8 mouse cellular contexts compared by ENCODE assay signal in genomic region chr1:131527281-131528080, GRCm38 (mm10). TPM values are rescaled to one million over a fixed set of nuclear protein-coding genes. Genes with fewer than 3 reads are reported as not detected.
DNase-seq lines count a peak whose midpoint lies in the region; ATAC-seq and TF ChIP-seq lines count a peak whose summit lies in the region.

TSS of gene Srgap2 (minus strand) at chr1:131527352.
TSS of gene Fam72a (plus strand) at chr1:131527903.

- no peak for TF ChIP-seq CTCF in kidney, adult 2 months (conservative IDR thresholded peaks at IDR 0.05; ENCODE audit: insufficient read depth, insufficient read length, low read depth, low read length)
- TF ChIP-seq CTCF in spleen, adult 2 months (IDR thresholded peaks at IDR 0.05; ENCODE audit: extremely low read depth, insufficient read depth, insufficient read length, insufficient replicate concordance): no peak

- peak; percentile 96 for DNase-seq in 3134 (ENCODE audit: extremely low read depth, insufficient read length, low spot score)
- peak; percentile 96 to 97 for DNase-seq in adrenal gland, postnatal 36 days
- peak; percentile 99 to 100 for DNase-seq in heart, adult 18-20 months
- peak; percentile 100 for DNase-seq in kidney, adult 2 months
- peak; percentile 95 to 100 for DNase-seq in spleen, adult 2 months (ENCODE audit: low read depth in 1 of 2, low spot score in 2 of 2)

- no peaks in the 10 kb centered on the region for H3K9me3 ChIP-seq in embryonic facial prominence, embryonic 13.5 days
- no peaks in the 10 kb centered on the region for H3K9me3 ChIP-seq in limb, embryonic 12.5 days
- no peaks in the 10 kb centered on the region for H3K9me3 ChIP-seq in midbrain, embryonic 15.5 days

- H3K4me2 ChIP-seq in embryonic facial prominence, embryonic 13.5 days: peak within 1 kb of the TSS; percentile 91
- peak within 1 kb of the TSS; percentile 97 for H3K4me2 ChIP-seq in limb, embryonic 12.5 days
- H3K4me2 ChIP-seq in midbrain, embryonic 15.5 days: peak within 1 kb of the TSS; percentile 90

- peak; percentile 97 for TF ChIP-seq POLR2A in kidney, adult 2 months (IDR thresholded peaks at IDR 0.05; ENCODE audit: low read depth, low read length)
- TF ChIP-seq POLR2A in spleen, adult 2 months (IDR thresholded peaks at IDR 0.05; ENCODE audit: low read depth, low read length): peak; percentile 95

- no peaks in the 10 kb centered on the region for H3K27me3 ChIP-seq in embryonic facial prominence, embryonic 13.5 days
- H3K27me3 ChIP-seq in kidney, adult 2 months (replicated peaks; ENCODE audit: control insufficient read depth, insufficient read depth, low read length): no peaks in the 10 kb centered on the region
- no peaks in the 10 kb centered on the region for H3K27me3 ChIP-seq in limb, embryonic 12.5 days
- H3K27me3 ChIP-seq in midbrain, embryonic 15.5 days (replicated peaks): no peaks in the 10 kb centered on the region
- no peaks in the 10 kb centered on the region for H3K27me3 ChIP-seq in spleen, adult 2 months (ENCODE audit: control insufficient read depth, insufficient read depth, low read length)

- peak within 1 kb of the TSS; percentile 73 for H3K4me3 ChIP-seq in embryonic facial prominence, embryonic 13.5 days
- H3K4me3 ChIP-seq in kidney, adult 2 months (ENCODE audit: insufficient read depth, low read depth, low read length): peak within 1 kb of the TSS; percentile 85
- peak within 1 kb of the TSS; percentile 82 for H3K4me3 ChIP-seq in limb, embryonic 12.5 days (replicated peaks)
- peak within 1 kb of the TSS; percentile 68 for H3K4me3 ChIP-seq in midbrain, embryonic 15.5 days
- H3K4me3 ChIP-seq in spleen, adult 2 months (ENCODE audit: extremely low read depth, insufficient read depth, insufficient read length): peak within 1 kb of the TSS; percentile 90

- ATAC-seq in embryonic facial prominence, embryonic 13.5 days (ENCODE audit: insufficient number of reproducible peaks, insufficient read depth, low FRiP score, low TSS enrichment, low read depth): peak; percentile 99
- peak; percentile 98 for ATAC-seq in limb, embryonic 12.5 days (ENCODE audit: insufficient number of reproducible peaks, insufficient read depth, low FRiP score, low TSS enrichment, low read depth)
- ATAC-seq in midbrain, embryonic 15.5 days (replicated peaks): peak; percentile 98

- H3K27ac ChIP-seq in embryonic facial prominence, embryonic 13.5 days: peak within 1 kb of the TSS; percentile 97
- peak within 1 kb of the TSS; percentile 86 for H3K27ac ChIP-seq in kidney, adult 2 months (ENCODE audit: insufficient read depth, low read depth, low read length)
- H3K27ac ChIP-seq in limb, embryonic 12.5 days: peak within 1 kb of the TSS; percentile 96
- peak within 1 kb of the TSS; percentile 91 for H3K27ac ChIP-seq in midbrain, embryonic 15.5 days
- peak within 1 kb of the TSS; percentile 91 for H3K27ac ChIP-seq in spleen, adult 2 months (ENCODE audit: insufficient read depth, low read length)

- no peaks in the 10 kb centered on the region for H3K36me3 ChIP-seq in embryonic facial prominence, embryonic 13.5 days
- H3K36me3 ChIP-seq in kidney, adult 2 months (ENCODE audit: control insufficient read depth, insufficient read depth, low read length): no peaks in the 10 kb centered on the region
- H3K36me3 ChIP-seq in limb, embryonic 12.5 days: no peaks in the 10 kb centered on the region
- no peaks in the 10 kb centered on the region for H3K36me3 ChIP-seq in midbrain, embryonic 15.5 days (replicated peaks)
- H3K36me3 ChIP-seq in spleen, adult 2 months (ENCODE audit: control insufficient read depth, insufficient read depth, low read length): no peaks in the 10 kb centered on the region

- H3K9ac ChIP-seq in embryonic facial prominence, embryonic 13.5 days: peak within 1 kb of the TSS; percentile 88
- peak within 1 kb of the TSS; percentile 84 for H3K9ac ChIP-seq in limb, embryonic 12.5 days (replicated peaks)
- peak within 1 kb of the TSS; percentile 76 for H3K9ac ChIP-seq in midbrain, embryonic 15.5 days

- H3K4me1 ChIP-seq in embryonic facial prominence, embryonic 13.5 days: peaks cover 45% of the 10 kb centered on the region
- H3K4me1 ChIP-seq in kidney, adult 2 months (ENCODE audit: control insufficient read depth, insufficient read depth, low read length): peaks cover 10% of the 10 kb centered on the region
- peaks cover 47% of the 10 kb centered on the region for H3K4me1 ChIP-seq in limb, embryonic 12.5 days (replicated peaks)
- H3K4me1 ChIP-seq in midbrain, embryonic 15.5 days: peaks cover 29% of the 10 kb centered on the region
- H3K4me1 ChIP-seq in spleen, adult 2 months (ENCODE audit: control insufficient read depth, insufficient read depth, insufficient read length): peaks cover 9% of the 10 kb centered on the region

- WGBS in embryonic facial prominence, embryonic 13.5 days: under 1% methylated on average over 44 of the region's 44 CpGs
- 0% methylated on average over 44 of the region's 44 CpGs for WGBS in kidney, adult 2 months
- WGBS in limb, embryonic 12.5 days: under 1% methylated on average over 44 of the region's 44 CpGs
- WGBS in midbrain, embryonic 15.5 days: under 1% methylated on average over 44 of the region's 44 CpGs
- under 1% methylated on average over 44 of the region's 44 CpGs for WGBS in spleen, adult 2 months

RNA-seq across cellular contexts. Expression of gene Srgap2, which starts in this region (rescaled TPM):
- total RNA-seq in adrenal gland, postnatal 36 days (2021): 10 to 100 TPM; 22.9 to 24.3 TPM
- 16.6 and 20.0 TPM in 2 replicates for polyA plus RNA-seq in embryonic facial prominence, embryonic 13.5 days (2015; fragmentation: Nextera tagmentation; extraction: Ambion mirVana)
- 10 to 100 TPM; 19.5 TPM for total RNA-seq in heart, adult 18-20 months (2021)
- polyA plus RNA-seq in kidney, adult 2 months (2012; rRNA removed): 11.3 and 13.0 TPM in 2 replicates
- 15.3 and 17.1 TPM in 2 replicates for polyA plus RNA-seq in limb, embryonic 12.5 days (2016; fragmentation: Nextera tagmentation; extraction: Ambion mirVana)
- polyA plus RNA-seq in midbrain, embryonic 15.5 days (2015; fragmentation: Nextera tagmentation; extraction: Ambion mirVana): 24.5 and 25.3 TPM in 2 replicates
- polyA plus RNA-seq in spleen, adult 2 months (2012; rRNA removed): 11.0 and 12.5 TPM in 2 replicates

RNA-seq across cellular contexts. Expression of gene Fam72a, which starts in this region (rescaled TPM):
- 1 to 10 TPM; 1.1 to 1.3 TPM for total RNA-seq in adrenal gland, postnatal 36 days (2021)
- polyA plus RNA-seq in embryonic facial prominence, embryonic 13.5 days (2015; fragmentation: Nextera tagmentation; extraction: Ambion mirVana): 3.3 and 3.5 TPM in 2 replicates
- total RNA-seq in heart, adult 18-20 months (2021): under 1 TPM; 0.87 to 0.89 TPM
- polyA plus RNA-seq in kidney, adult 2 months (2012; rRNA removed): 0.05 and 0.08 TPM in 2 replicates
- polyA plus RNA-seq in limb, embryonic 12.5 days (2016; fragmentation: Nextera tagmentation; extraction: Ambion mirVana): 3.1 and 3.8 TPM in 2 replicates
- 1.1 and 1.4 TPM in 2 replicates for polyA plus RNA-seq in midbrain, embryonic 15.5 days (2015; fragmentation: Nextera tagmentation; extraction: Ambion mirVana)
- 0.14 and 0.31 TPM in 2 replicates for polyA plus RNA-seq in spleen, adult 2 months (2012; rRNA removed)

Comparison
In these comparisons a context has a peak if more than half of its experiments do, and no peak if none do; other contexts are left out.
1. Peak in every context shown above with its lines: DNase-seq, ATAC-seq, H3K4me3 ChIP-seq and H3K27ac ChIP-seq.